Mouse (Mus musculus) E14TG2a.4 (cell line): ENCODE measurements around the gene Fam13a.

Experiments used
- H3K27me3 ChIP-seq: 2 replicates; pipeline ENCODE4 v1.6.1; 2014; ENCODE audit warnings: low read length, control low read depth; ENCODE audit not compliant: insufficient read depth
- H3K36me3 ChIP-seq: 2 replicates; pipeline ENCODE4 v1.6.1; 2014; ENCODE audit warnings: low read length, control low read depth; ENCODE audit not compliant: insufficient read depth
- H3K4me1 ChIP-seq: replicated peaks from 2 replicates; pipeline ENCODE4 v1.6.1; 2014; ENCODE audit warnings: low read depth, low read length, control low read depth
- H3K4me3 ChIP-seq: replicated peaks from 2 replicates; pipeline ENCODE4 v1.5.1; 2014; ENCODE audit warnings: mild to moderate bottlenecking, low read length
- H3K9me3 ChIP-seq: 2 replicates; pipeline ENCODE4 v1.6.1; 2014; ENCODE audit warnings: low read length, control low read depth
- CTCF ChIP-seq: conservative IDR thresholded peaks from 2 replicates; pipeline ENCODE4 v1.5.1; 2014; ENCODE audit warnings: low read length
- NANOG ChIP-seq: IDR thresholded peaks from 2 replicates; pipeline ENCODE4 v1.6.1; 2014; ENCODE audit warnings: borderline replicate concordance, low read length, mixed read lengths
- POU5F1 ChIP-seq: IDR thresholded peaks from 2 replicates; pipeline ENCODE4 v1.6.1; 2014; ENCODE audit warnings: low read length, borderline replicate concordance

Fam13a gene

DNA sequence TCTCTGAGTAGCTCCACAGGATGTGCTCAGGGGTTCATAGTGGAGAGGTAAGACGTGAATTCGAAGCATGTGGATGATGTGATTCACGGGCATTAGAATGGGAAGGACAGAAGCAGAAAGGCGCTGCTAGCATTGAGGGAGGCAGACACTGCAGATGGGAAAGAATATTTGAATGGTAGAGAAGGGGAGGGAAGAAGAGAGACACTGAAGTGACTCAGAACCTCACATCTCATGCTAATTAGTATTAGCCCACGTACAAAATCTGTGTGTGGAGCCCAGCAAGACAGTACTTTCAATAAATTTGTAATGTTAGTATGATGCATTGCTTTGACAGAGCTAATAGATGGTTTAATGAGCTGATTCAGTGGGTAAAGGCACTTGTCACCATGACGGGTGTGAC lies 103.6 kb downstream of the Fam13a start:
- no peaks in the 10 kb centered on the region for H3K4me1 ChIP-seq
- TF ChIP-seq POU5F1 = no peak
- no peak for TF ChIP-seq CTCF
- no peak for TF ChIP-seq NANOG
- H3K36me3 ChIP-seq = peaks cover 22% of the 10 kb centered on the region
- H3K4me3 ChIP-seq = no peak overlapping the region
- no peaks in the 10 kb centered on the region for H3K27me3 ChIP-seq
- H3K9me3 ChIP-seq = peaks cover 19% of the 10 kb centered on the region

GRCm38 (mm10) chr6:58916498-58916897 lies 107.9 kb downstream of the Fam13a start:
- H3K4me1 ChIP-seq = no peaks in the 10 kb centered on the region
- TF ChIP-seq NANOG = no peak
- TF ChIP-seq CTCF = no peak
- TF ChIP-seq POU5F1 = no peak
- peaks cover 22% of the 10 kb centered on the region for H3K36me3 ChIP-seq
- H3K27me3 ChIP-seq = no peaks in the 10 kb centered on the region
- H3K9me3 ChIP-seq = peaks cover 40% of the 10 kb centered on the region
- no peak overlapping the region for H3K4me3 ChIP-seq

DNA sequence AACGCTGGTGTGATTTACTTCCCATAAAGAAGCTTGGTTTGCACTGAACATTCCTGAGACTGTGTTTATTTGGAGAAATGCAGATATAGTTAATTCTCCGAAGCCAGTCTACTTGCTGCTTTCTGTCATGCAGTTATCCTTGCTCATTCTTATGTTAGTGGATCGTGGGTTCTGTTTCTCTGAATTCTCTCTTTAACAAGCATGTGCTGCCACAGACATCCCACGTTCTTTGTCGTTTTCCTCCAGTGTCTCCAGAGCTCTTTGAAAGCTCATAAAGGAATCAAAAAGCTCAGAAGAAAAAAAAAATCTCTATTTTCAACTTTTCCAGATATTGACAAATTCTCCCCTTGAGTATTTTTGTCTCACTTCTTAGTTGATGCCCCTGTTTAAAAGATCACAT lies 110.4 kb downstream of the Fam13a start:
- Histone ChIP-seq H3K4me1 (no peaks in the 10 kb centered on the region), H3K9me3 (peaks cover 56% of the 10 kb centered on the region), H3K4me3 (no peak overlapping the region), H3K36me3 (peaks cover 17% of the 10 kb centered on the region; the same call in 1 of the 2 replicates), H3K27me3 (no peaks in the 10 kb centered on the region)
- TF ChIP-seq NANOG (no peak), POU5F1 (no peak), CTCF (no peak)

- Histone ChIP-seq H3K9me3 (peaks cover 60% of the 10 kb centered on the region), H3K4me1 (no peaks in the 10 kb centered on the region), H3K27me3 (no peaks in the 10 kb centered on the region), H3K36me3 (peaks cover 13% of the 10 kb centered on the region; the same call in 1 of the 2 replicates), H3K4me3 (no peak overlapping the region)
- no peak for TF ChIP-seq CTCF
- no peak for TF ChIP-seq NANOG
- TF ChIP-seq POU5F1 = no peak
Measured at GRCm38 (mm10) chr6:58913551-58913950, 110.8 kb downstream of the Fam13a start.

- Histone ChIP-seq H3K4me1 (no peaks in the 10 kb centered on the region), H3K27me3 (no peaks in the 10 kb centered on the region), H3K4me3 (no peak overlapping the region), H3K9me3 (peaks cover 67% of the 10 kb centered on the region), H3K36me3 (peaks cover 9% of the 10 kb centered on the region; the same call in 1 of the 2 replicates)
- TF ChIP-seq NANOG = no peak
- no peak for TF ChIP-seq CTCF
- no peak for TF ChIP-seq POU5F1
Measured at GRCm38 (mm10) chr6:58912842-58913241, 111.5 kb downstream of the Fam13a start.

- no peak overlapping the region for H3K4me3 ChIP-seq
- peaks cover 91% of the 10 kb centered on the region for H3K9me3 ChIP-seq
- H3K36me3 ChIP-seq = 0 out of 2 replicates have a peak, but pooled peaks cover 4% of the 10 kb centered on the region
- H3K27me3 ChIP-seq = no peaks in the 10 kb centered on the region
- no peak for TF ChIP-seq POU5F1
- TF ChIP-seq CTCF = no peak
- no peak for TF ChIP-seq NANOG
- H3K4me1 ChIP-seq = no peaks in the 10 kb centered on the region
Measured at GRCm38 (mm10) chr6:58907791-58908190, 116.6 kb downstream of the Fam13a start.

DNA sequence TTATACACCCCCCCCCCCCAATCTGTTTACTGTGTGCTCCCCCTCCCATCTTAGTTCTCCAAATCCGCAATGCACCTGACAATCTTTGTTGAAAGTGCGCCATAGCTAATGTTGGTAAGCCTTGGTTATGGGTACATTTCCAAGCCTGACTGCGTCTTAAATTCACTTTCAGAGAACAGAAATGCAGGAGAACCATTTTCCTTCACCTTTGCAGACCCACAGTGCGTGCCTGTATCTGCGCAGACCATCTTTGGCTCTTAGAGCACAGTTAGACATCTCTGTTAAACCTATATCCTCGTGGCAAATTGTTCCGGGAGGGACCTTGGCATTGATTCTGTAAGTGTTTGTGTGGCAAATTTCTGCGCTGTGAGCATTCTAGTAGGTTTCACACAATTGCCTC lies 117.0 kb downstream of the Fam13a start:
- Histone ChIP-seq H3K27me3 (no peaks in the 10 kb centered on the region), H3K4me3 (no peak overlapping the region), H3K4me1 (no peaks in the 10 kb centered on the region), H3K36me3 (0 out of 2 replicates have a peak, but pooled peaks cover 4% of the 10 kb centered on the region), H3K9me3 (peaks cover 87% of the 10 kb centered on the region)
- TF ChIP-seq CTCF (no peak), POU5F1 (no peak), NANOG (no peak)

- H3K4me3 ChIP-seq = no peak within 1 kb of the TSS; the same call in 1 of the 2 replicates
- no peaks in the 10 kb centered on the region for H3K4me1 ChIP-seq
Measured at GRCm38 (mm10) chr6:58906852-58907261, 117.5 kb downstream of the Fam13a start, which contains the start of gene Nap1l5. Gene Nap1l5 (minus strand): TSS chr6:58907076.

DNA sequence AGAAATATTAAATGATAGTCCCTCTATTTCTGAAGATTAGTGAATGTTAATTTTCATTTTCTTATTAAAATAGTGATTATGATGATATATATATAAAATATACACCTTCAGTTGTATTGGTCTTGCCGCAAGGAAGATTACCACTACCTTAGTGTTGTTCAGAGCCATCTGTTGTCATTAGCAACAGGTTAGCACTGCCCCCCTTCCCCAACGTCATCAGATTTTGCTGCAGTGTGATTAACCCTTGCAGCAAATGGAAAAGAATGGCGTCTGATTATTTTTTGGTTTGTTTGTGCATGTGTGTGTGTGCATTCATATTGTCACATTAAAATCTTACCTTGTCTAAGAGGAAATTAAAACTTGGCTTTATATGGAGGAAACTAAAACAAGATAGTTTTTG lies 119.8 kb downstream of the Fam13a start:
- peaks cover 16% of the 10 kb centered on the region for H3K36me3 ChIP-seq
- H3K4me1 ChIP-seq = no peaks in the 10 kb centered on the region
- H3K9me3 ChIP-seq = peaks cover 81% of the 10 kb centered on the region
- H3K4me3 ChIP-seq = no peak overlapping the region
- TF ChIP-seq CTCF = no peak
- no peaks in the 10 kb centered on the region for H3K27me3 ChIP-seq

More at GRCm38 (mm10) chr6:58906852-58907261, 117.5 kb downstream of the Fam13a start, which contains the start of gene Nap1l5:
- Histone ChIP-seq H3K36me3 (0 out of 2 replicates have a peak, but pooled peaks cover 7% of the 10 kb centered on the region), H3K27me3 (no peaks in the 10 kb centered on the region), H3K9me3 (peaks cover 88% of the 10 kb centered on the region)
- TF ChIP-seq NANOG (no peak), POU5F1 (no peak), CTCF (no peak)
